Mouse (Mus musculus) liver, postnatal 0 days (tissue): ENCODE data around the gene Gtpbp10. TPM values are rescaled to one million over a fixed set of nuclear protein-coding genes. Genes with fewer than 3 reads are reported as not detected.
A peak's percentile ranks its signal among the peaks of the same experiment; 100 is the strongest.

Experiments used
- ATAC-seq: fragments of 200-750 bp; cut with Nextera tagmentation; 2 replicates; pipeline ENCODE4 v1.8.0; 2017; ENCODE audit warnings: mild to moderate bottlenecking, moderate library complexity
- DNase-seq: peaks from one replicate; pipeline ENCODE4 v3.0.0-alpha.2; 2016
- H3K27ac ChIP-seq: fragments of 300-500 bp; sonication (generic); 2 replicates; pipeline ENCODE4 v1.5.1; 2014; ENCODE audit warnings: antibody characterized with exemption, moderate library complexity, mild to moderate bottlenecking, low read depth
- H3K27me3 ChIP-seq: fragments of 300-500 bp; sonication (generic); 2 replicates; pipeline ENCODE4 v1.6.1; 2014; ENCODE audit warnings: low read length, control low read depth, mixed read lengths; ENCODE audit not compliant: insufficient read depth
- H3K36me3 ChIP-seq: fragments of 300-500 bp; sonication (generic); replicated peaks from 2 replicates; pipeline ENCODE4 v1.6.1; 2014; ENCODE audit warnings: mild to moderate bottlenecking, control low read depth, low read length, moderate library complexity, mixed read lengths; ENCODE audit not compliant: insufficient read depth
- H3K4me1 ChIP-seq: fragments of 300-500 bp; sonication (generic); 2 replicates; pipeline ENCODE4 v1.6.1; 2014; ENCODE audit warnings: antibody characterized with exemption, mild to moderate bottlenecking, control low read depth; ENCODE audit not compliant: insufficient read depth
- H3K4me2 ChIP-seq: fragments of 300-500 bp; sonication (generic); 2 replicates; pipeline ENCODE4 v1.6.1; 2014; ENCODE audit warnings: low read depth, mild to moderate bottlenecking, low read length, moderate library complexity, mixed read lengths
- H3K4me3 ChIP-seq: fragments of 300-500 bp; sonication (generic); 2 replicates; pipeline ENCODE4 v1.5.1; 2014; ENCODE audit warnings: low read depth, low read length
- H3K9ac ChIP-seq: fragments of 300-500 bp; sonication (generic); replicated peaks from 2 replicates; pipeline ENCODE4 v1.6.1; 2014; ENCODE audit warnings: mild to moderate bottlenecking, moderate library complexity
- H3K9me3 ChIP-seq: fragments of 300-500 bp; sonication (generic); 2 replicates; pipeline ENCODE4 v1.6.1; 2016; ENCODE audit warnings: mild to moderate bottlenecking, control low read depth, low read length, mixed read lengths
- CTCF ChIP-seq: sonication (generic); IDR thresholded peaks from 2 replicates; pipeline ENCODE4 v1.5.1; 2016; ENCODE audit warnings: antibody characterized with exemption, low read depth
- EP300 ChIP-seq: IDR thresholded peaks from 2 replicates; pipeline ENCODE4 v1.6.1; 2016; ENCODE audit warnings: antibody characterized with exemption, low read depth, mild to moderate bottlenecking
- WGBS: fragments of 180-500 bp; shearing (Covaris S2); extraction: QIAGEN DNeasy Blood & Tissue Kit; methylation state at CpG from one replicate; pipeline ENCODE4 v1.1.7; 2014; ENCODE audit not compliant: insufficient replicate concordance; 5-methylcytosine and 5-hydroxymethylcytosine counted together
- polyA plus RNA-seq: library from polyadenylated mRNA; unstranded; fragments of >200 nt; fragmentation: Nextera tagmentation; extraction: Ambion mirVana; gene quantifications from 2 replicates; pipeline ENCODE4 v1.2.1, GENCODE M21; 2015

Gene Gtpbp10
- 9.3 and 9.9 TPM in 2 replicates for polyA plus RNA-seq

DNA sequence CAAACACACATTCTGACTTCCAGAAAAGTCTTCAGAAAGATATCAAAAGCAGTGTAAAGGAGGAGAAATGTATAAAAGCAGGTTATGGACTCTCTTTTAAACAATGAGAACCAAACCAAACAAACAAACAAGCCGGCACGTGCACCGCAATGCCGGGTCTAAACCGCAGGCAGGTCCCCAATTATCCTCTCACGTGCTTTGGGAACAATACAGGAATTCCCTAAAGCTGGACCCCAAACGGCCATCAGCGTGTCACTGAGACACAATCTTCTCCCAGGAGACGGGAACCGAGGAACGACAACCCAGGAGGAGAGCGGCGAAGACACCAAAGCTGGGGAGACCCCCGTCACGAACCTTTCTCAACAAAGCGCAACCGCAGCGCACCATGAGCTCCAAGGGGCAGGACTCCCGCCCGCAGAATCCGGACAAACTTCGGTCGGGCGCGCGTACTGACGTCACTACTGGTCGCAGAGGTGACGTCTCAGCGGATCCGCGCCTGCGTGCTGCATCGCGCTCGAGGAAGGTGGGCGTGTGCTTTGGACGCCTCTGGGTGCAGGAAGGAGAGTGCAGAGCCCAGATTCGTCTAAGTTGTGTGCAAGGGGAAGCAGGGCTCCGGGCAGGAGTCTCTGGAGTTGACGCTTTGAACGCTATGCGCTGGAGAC, at the start of gene Gtpbp10:
Gtpbp10 (minus strand) TSS at position 460 of the 662 bp plus-strand sequence.
- under 1% methylated on average over 43 of the region's 43 CpGs for WGBS
- TF ChIP-seq CTCF (no peak), EP300 (no peak)
- peak within 1 kb of the TSS; percentile 68 for H3K27ac ChIP-seq

DNA sequence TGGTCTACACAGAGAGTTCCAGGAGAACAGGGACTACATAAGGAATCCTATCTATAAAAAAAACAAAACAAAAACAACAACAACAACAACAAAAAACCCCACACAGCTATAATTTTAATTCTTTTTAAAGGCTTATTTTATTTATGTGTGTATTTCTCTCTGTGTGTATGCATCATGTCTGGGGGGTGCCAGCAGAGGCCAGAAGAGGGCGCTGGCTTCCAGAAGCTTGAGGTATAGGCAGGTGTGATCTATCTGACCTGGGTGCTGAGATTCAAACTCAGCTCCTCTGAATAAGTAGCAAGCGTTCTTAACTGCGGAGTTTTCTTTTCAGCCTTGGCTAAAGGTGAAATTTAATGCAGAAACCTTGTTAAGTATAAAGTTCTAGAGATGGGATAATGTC, 28.3 kb upstream of the Gtpbp10 start:
- TF ChIP-seq CTCF = no peak
- no peak for TF ChIP-seq EP300
- Histone ChIP-seq H3K27me3 (no peaks in the 10 kb centered on the region), H3K4me2 (no peak overlapping the region), H3K9me3 (no peaks in the 10 kb centered on the region), H3K9ac (no peak overlapping the region), H3K36me3 (no peaks in the 10 kb centered on the region), H3K4me3 (no peak overlapping the region), H3K4me1 (no peaks in the 10 kb centered on the region), H3K27ac (no peak overlapping the region)
- WGBS = 80% methylated on average over 3 of the region's 3 CpGs
- DNase-seq (no peak), ATAC-seq (no peak)

More for the DNA sequence above, at the start of gene Gtpbp10:
- H3K9me3 ChIP-seq = no peaks in the 10 kb centered on the region
- H3K4me3 ChIP-seq = peak within 1 kb of the TSS; percentile 71
- H3K27me3 ChIP-seq = no peaks in the 10 kb centered on the region
- DNase-seq (peak; percentile 94), ATAC-seq (peak; percentile 99)
- H3K4me2 ChIP-seq = peak within 1 kb of the TSS; percentile 80
- peaks cover 6% of the 10 kb centered on the region for H3K36me3 ChIP-seq
- peak within 1 kb of the TSS; percentile 77 for H3K9ac ChIP-seq
- peaks cover 6% of the 10 kb centered on the region for H3K4me1 ChIP-seq

DNA sequence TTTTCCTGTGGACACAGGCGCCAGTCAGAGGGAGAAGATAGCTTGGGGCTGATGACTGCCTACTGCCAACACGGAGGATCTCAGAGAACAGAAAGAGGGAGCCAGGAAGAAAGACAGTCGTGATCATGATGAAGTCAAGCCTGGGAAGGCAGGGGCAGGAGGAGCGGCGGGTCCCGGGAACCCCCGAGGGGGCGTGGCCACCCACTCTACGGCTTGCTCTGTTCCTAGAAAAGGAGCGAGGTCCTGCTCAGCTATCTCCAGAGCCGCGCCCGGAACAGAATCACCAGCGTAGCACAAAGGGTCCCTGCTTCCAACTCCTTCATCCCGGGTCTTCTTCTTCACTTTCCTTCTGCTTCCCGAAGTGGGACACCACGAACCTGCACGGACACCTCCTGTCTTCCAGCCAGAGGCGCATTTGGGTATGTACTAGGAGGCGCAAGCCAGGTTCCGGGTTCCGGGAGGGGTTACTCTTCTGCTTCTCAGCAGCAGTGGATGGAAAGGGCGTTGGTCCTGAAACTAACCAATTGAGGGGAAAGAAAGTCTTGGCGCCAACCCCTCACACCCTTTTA, 14.5 kb upstream of the Gtpbp10 start, which contains the start of gene Gm8773:
Gm8773 (plus strand) TSS at position 51 of the 569 bp plus-strand sequence.
- Histone ChIP-seq H3K9ac (peak within 1 kb of the TSS; percentile 27; the same call in 1 of the 2 replicates), H3K27me3 (0 out of 2 replicates have a peak, but pooled peaks cover 7% of the 10 kb centered on the region), H3K4me3 (peak within 1 kb of the TSS; percentile 47), H3K9me3 (no peaks in the 10 kb centered on the region), H3K27ac (no peak within 1 kb of the TSS), H3K4me1 (peaks cover 6% of the 10 kb centered on the region; the same call in 1 of the 2 replicates), H3K4me2 (peak within 1 kb of the TSS; percentile 71), H3K36me3 (no peaks in the 10 kb centered on the region)
- ATAC-seq (no peak), DNase-seq (peak; percentile 24)
- no peak for TF ChIP-seq EP300
- WGBS = 1% methylated on average over 24 of the region's 24 CpGs

DNA sequence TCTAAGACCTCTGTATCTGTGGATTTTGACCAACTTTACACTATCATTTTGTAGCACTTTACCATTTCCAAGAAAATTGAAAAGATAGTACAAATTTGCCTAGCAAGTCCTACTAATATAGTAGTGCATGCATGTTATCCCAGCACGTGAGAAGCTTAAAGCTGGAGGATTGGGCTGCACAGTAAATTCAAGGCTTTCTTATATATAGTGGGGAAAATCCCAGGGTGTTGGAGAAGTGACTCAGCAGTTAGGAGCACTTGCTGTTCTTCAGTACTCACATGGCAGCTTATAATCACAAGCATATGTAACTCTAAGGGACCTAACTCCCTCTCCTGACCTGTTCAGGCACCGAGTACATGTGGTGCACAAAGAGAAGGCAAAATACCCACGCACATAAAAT, 3.1 kb upstream of the Gtpbp10 start:
- Histone ChIP-seq H3K27me3 (no peaks in the 10 kb centered on the region), H3K9ac (no peak overlapping the region), H3K4me3 (no peak overlapping the region), H3K27ac (no peak overlapping the region), H3K4me1 (peaks cover 6% of the 10 kb centered on the region), H3K36me3 (no peaks in the 10 kb centered on the region), H3K9me3 (no peaks in the 10 kb centered on the region), H3K4me2 (no peak overlapping the region)
- TF ChIP-seq CTCF (no peak), EP300 (no peak)
- DNase-seq = no peak
- WGBS = 74% methylated on average over 3 of the region's 3 CpGs
- ATAC-seq = no peak

DNA sequence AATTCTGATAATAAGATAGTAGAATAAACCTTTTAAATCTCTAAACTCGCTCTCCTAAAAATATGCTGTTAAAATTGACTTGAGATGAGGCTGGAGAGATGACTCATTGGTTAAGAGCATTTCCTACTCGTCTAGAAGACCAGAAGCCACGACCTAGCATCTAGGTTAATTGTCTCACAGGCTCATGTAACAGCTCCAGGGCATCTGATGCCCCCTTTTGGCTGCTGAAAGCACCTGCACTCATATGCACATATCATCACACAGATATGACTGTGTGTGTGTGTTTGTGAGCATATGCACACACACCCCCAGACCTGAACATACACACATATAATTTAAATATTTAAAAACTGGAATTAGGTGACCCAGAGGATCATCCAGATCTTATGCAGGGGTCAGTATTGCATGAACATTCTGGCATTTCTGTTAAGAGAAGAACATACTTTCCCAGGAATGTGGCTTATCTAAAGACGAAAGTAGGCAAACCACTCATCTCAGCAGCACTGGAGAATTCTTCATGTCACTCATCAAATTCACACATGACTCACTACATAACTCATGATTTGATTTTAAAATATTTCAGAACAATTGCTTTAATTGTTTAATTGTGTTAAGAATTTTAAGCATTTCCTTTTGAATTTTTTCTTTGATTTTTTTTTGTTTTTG, 1.8 kb upstream of the Gtpbp10 start:
- Histone ChIP-seq H3K9me3 (no peaks in the 10 kb centered on the region), H3K27me3 (no peaks in the 10 kb centered on the region), H3K27ac (no peak overlapping the region), H3K36me3 (no peaks in the 10 kb centered on the region), H3K4me2 (no peak overlapping the region), H3K4me3 (no peak overlapping the region), H3K4me1 (peaks cover 6% of the 10 kb centered on the region), H3K9ac (no peak overlapping the region)
- 73% methylated on average over 4 of the region's 4 CpGs for WGBS
- DNase-seq (no peak), ATAC-seq (no peak)
- no peak for TF ChIP-seq EP300
- TF ChIP-seq CTCF = peak; percentile 39

DNA sequence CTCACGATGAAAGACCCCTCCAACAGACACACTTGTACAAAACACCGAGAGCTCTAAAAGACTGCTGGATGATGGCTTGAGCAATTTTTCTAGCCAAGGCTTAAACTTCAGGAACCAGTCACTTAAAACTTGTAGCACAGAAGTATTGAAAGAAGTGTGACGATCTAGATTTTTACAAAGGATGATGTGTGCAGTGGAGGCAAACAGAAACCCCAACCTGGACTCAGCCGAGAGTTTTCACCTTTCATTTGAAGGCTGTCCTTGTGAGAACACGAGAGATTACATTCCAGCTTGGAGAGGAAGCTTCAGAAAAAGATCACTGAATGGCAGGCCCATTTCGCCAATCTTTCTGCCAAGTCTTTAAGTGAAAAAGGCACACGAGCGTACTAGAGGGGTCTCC, 460 bp upstream of the Gtpbp10 start:
- Histone ChIP-seq H3K27ac (no peak overlapping the region), H3K9me3 (no peaks in the 10 kb centered on the region), H3K9ac (peak overlapping the region; percentile 59), H3K4me1 (peaks cover 6% of the 10 kb centered on the region), H3K4me2 (peak overlapping the region; percentile 80), H3K4me3 (peak overlapping the region; percentile 71), H3K36me3 (peaks cover under 1% of the 10 kb centered on the region), H3K27me3 (no peaks in the 10 kb centered on the region)
- WGBS = 45% methylated on average over 8 of the region's 8 CpGs
- DNase-seq (no peak), ATAC-seq (no peak)
- TF ChIP-seq CTCF (no peak), EP300 (no peak)
